Mouse (Mus musculus) forebrain, embryonic 16.5 days (tissue): ENCODE measurements at regions not wholly inside any gene's neighbourhood (a gene's known extent, or its start where the extent isn't known, plus 50 kb on each side); places are given as distances from the start of the nearest gene placed in this dataset.

Experiments
- ATAC-seq: fragments of 200-750 bp; cut with Nextera tagmentation; 2 replicates; pipeline ENCODE4 v1.8.0; 2017; ENCODE audit warnings: mild to moderate bottlenecking, moderate library complexity
- H3K27ac ChIP-seq: fragments of 300-500 bp; sonication (generic); 2 replicates; pipeline ENCODE4 v1.5.1; 2014; ENCODE audit warnings: low read length, control low read depth
- H3K27me3 ChIP-seq: fragments of 300-500 bp; sonication (generic); replicated peaks from 2 replicates; pipeline ENCODE4 v1.6.1; 2014; ENCODE audit warnings: low read length; ENCODE audit not compliant: control insufficient read depth, insufficient read depth
- H3K36me3 ChIP-seq: fragments of 300-500 bp; sonication (generic); 2 replicates; pipeline ENCODE4 v1.6.1; 2014; ENCODE audit not compliant: control insufficient read depth, insufficient read depth
- H3K4me1 ChIP-seq: fragments of 300-500 bp; sonication (generic); replicated peaks from 2 replicates; pipeline ENCODE4 v1.6.1; 2014; ENCODE audit warnings: low read length; ENCODE audit not compliant: control insufficient read depth, insufficient read depth
- H3K4me2 ChIP-seq: fragments of 300-500 bp; sonication (generic); 2 replicates; pipeline ENCODE4 v1.6.1; 2014; ENCODE audit warnings: mild to moderate bottlenecking, low read length, control low read depth
- H3K4me3 ChIP-seq: fragments of 300-500 bp; sonication (generic); replicated peaks from 2 replicates; pipeline ENCODE4 v1.5.1; 2014; ENCODE audit warnings: mild to moderate bottlenecking, low read length, control low read depth
- H3K9ac ChIP-seq: fragments of 300-500 bp; sonication (generic); replicated peaks from 2 replicates; pipeline ENCODE4 v1.6.1; 2014; ENCODE audit warnings: low read depth, low read length, control low read depth
- H3K9me3 ChIP-seq: fragments of 300-500 bp; sonication (generic); 2 replicates; pipeline ENCODE4 v1.6.1; 2016; ENCODE audit warnings: low read length; ENCODE audit not compliant: control insufficient read depth
- WGBS: fragments of 180-500 bp; shearing (Covaris S2); extraction: QIAGEN DNeasy Blood & Tissue Kit; methylation state at CpG from one replicate; pipeline ENCODE4 v1.1.7; 2014; 5-methylcytosine and 5-hydroxymethylcytosine counted together

DNA sequence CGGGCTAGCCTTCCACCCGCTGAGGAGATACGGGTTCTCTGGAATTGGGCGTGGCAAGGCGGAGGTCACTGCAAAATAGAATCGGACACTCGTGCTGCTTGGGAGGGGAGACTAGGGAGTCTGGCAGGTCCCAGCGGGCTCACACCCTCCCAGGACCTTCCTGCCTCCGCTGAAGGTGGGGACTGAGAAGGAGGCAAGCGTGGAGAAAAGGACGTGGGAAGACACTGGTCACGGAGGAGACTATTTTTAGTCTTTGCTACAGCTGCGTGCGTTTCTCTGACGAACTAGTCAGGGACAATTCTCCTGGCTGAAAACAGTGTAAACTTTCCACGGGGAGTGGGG is 92.5 kb upstream of the Bcor start:
- Histone ChIP-seq H3K4me1 (peaks cover 7% of the 10 kb centered on the region), H3K36me3 (no peaks in the 10 kb centered on the region), H3K9ac (no peak overlapping the region), H3K27me3 (no peaks in the 10 kb centered on the region), H3K27ac (no peak overlapping the region), H3K9me3 (no peaks in the 10 kb centered on the region), H3K4me3 (peak overlapping the region; percentile 34), H3K4me2 (peak overlapping the region; percentile 58)
- peak; percentile 21; the same call in 1 of the 2 replicates for ATAC-seq
- WGBS = 14% methylated on average over 16 of the region's 16 CpGs

DNA sequence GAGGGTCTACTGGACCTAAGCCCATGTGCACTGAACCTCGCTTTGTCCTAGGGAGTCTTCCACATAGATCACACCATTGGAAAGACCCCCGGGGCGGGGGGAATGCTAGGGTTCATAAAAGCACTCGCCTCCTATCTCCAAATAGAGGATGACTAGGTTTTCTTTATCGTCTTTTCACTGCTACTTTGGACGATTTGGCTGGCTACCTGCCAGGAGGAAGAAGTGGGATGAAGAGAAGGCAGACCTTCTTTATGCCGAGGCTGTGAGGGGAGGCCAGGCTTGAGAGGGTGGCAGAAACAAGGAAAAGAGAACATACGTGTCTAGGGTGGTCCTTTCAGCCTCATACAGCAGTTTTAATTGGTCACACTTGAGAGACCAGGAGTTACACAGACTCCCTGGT is 96.6 kb upstream of the Bcor start:
- H3K9me3 ChIP-seq = no peaks in the 10 kb centered on the region
- no peak overlapping the region for H3K4me3 ChIP-seq
- H3K4me2 ChIP-seq = no peak overlapping the region
- 61% methylated on average over 8 of the region's 8 CpGs for WGBS
- H3K9ac ChIP-seq = no peak overlapping the region
- H3K27ac ChIP-seq = no peak overlapping the region
- no peak for ATAC-seq
- no peaks in the 10 kb centered on the region for H3K27me3 ChIP-seq
- H3K36me3 ChIP-seq = no peaks in the 10 kb centered on the region
- peaks cover 5% of the 10 kb centered on the region for H3K4me1 ChIP-seq

DNA sequence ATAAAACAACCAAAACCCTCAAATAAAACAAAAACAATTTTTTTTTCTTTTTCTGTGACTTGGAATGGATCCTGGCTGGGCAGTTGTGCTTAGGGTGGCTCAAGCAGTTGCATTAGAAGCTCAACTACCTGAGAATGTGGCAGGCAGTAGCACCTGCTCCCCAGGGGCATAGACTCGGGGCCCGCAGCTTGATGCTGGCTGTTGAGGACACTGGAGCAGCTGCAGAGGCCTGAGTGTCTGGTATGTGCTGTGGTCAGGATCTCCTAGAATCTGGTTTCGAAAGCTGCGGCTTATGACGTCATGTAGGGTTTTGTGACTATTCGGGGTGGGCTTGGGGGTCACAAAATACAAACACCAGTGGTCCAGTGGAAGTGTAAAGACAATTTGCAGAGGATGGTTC is 103.7 kb upstream of the Bcor start:
- 73% methylated on average over 6 of the region's 6 CpGs for WGBS
- Histone ChIP-seq H3K36me3 (no peaks in the 10 kb centered on the region), H3K9me3 (no peaks in the 10 kb centered on the region), H3K27ac (no peak overlapping the region), H3K27me3 (no peaks in the 10 kb centered on the region), H3K9ac (no peak overlapping the region), H3K4me2 (no peak overlapping the region), H3K4me3 (no peak overlapping the region), H3K4me1 (no peaks in the 10 kb centered on the region)
- ATAC-seq = no peak

DNA sequence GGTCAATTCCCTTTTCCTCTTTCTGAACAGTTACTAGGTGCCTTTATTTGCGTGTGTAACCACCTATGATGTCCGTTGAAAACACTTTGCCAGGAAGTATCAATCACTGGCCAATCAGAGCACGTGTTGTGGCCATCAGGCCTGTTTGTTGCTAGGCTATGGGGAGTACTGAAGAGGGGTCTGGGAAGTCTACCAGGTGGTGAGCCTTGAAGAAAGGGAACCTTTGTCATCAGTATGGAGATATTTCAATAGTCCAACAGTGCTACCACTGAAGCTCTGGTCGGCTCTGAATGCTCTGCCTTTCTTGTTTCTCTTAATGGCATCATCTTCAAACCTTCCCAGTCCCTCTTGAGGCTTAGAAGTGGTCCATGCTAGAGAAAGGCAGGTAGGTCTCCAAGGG is 124.6 kb upstream of the Bcor start:
- no peaks in the 10 kb centered on the region for H3K36me3 ChIP-seq
- no peak overlapping the region for H3K9ac ChIP-seq
- no peaks in the 10 kb centered on the region for H3K4me1 ChIP-seq
- no peak for ATAC-seq
- WGBS = 71% methylated on average over 4 of the region's 4 CpGs
- H3K9me3 ChIP-seq = no peaks in the 10 kb centered on the region
- no peaks in the 10 kb centered on the region for H3K27me3 ChIP-seq
- H3K27ac ChIP-seq = no peak overlapping the region
- H3K4me2 ChIP-seq = no peak overlapping the region
- no peak overlapping the region for H3K4me3 ChIP-seq

DNA sequence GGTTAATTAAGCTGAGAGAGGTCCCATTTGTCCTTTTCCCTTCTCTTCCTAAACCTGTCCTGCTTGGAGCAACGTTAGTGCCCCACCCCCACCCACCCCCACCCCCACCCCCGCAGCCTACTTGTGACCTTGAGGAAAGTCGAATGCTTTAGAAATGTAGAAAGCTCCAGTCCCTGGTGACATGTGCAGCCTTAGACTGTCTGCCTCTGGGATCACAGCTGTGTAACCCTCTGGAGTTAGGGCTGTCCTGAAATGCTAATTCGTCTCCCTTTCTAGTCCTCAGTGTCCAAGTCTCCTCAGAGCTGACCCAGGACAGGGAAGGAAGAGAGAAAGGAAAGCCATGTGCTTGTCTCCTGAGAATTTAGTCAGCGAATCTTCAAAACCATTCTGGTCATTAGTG is 125.0 kb upstream of the Bcor start:
- H3K4me3 ChIP-seq = no peak overlapping the region
- no peak overlapping the region for H3K4me2 ChIP-seq
- no peaks in the 10 kb centered on the region for H3K27me3 ChIP-seq
- no peaks in the 10 kb centered on the region for H3K36me3 ChIP-seq
- ATAC-seq = no peak
- H3K9ac ChIP-seq = no peak overlapping the region
- H3K9me3 ChIP-seq = no peaks in the 10 kb centered on the region
- H3K4me1 ChIP-seq = no peaks in the 10 kb centered on the region
- WGBS = 36% methylated on average over 4 of the region's 5 CpGs
- no peak overlapping the region for H3K27ac ChIP-seq

DNA sequence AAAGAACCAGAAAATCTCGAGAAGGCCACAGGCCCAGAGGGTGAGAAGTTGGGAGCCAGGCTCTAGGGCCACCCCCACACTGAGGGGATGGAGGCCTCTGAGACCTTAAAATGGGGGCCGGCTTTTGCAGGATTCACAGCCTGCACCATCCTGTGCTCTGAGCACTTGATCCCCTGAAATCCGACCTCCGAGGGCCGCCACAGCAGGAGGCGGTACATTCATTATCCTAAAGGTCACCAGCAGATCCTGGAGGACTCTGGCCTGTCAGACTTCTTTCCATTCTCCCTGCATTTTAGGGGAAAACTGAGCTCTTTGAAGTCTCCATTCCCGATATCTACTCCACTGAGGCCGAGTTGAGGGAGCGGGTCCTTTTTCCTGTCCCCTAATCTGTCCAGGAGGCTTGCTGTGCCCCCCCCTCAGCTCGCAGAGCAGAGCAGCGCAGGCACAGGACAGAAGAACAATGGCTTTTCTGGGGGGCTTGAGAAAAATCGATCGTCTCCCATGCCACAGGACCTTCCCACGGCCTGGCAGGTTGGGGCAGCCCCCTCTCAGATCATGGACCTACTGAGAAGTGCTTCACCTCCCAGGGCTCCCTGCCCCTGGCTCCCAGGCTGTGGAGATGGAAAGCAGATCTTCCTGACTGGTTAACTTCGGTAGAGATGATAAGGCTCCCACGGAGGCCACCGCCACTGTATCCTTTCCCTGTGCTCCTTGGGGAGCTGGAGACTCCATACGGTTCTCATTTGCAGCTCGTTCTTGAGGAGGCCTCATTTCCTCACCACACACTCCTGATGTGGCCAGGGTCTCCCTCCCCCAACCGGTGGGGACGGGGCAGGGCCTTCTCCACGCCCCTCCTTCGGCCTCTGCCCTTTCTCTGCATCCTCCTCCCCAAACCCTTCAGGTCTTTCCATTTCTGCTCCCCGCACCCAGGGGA is 126.1 kb upstream of the Bcor start:
- WGBS = 40% methylated on average over 20 of the region's 24 CpGs
- H3K4me2 ChIP-seq = no peak overlapping the region

DNA sequence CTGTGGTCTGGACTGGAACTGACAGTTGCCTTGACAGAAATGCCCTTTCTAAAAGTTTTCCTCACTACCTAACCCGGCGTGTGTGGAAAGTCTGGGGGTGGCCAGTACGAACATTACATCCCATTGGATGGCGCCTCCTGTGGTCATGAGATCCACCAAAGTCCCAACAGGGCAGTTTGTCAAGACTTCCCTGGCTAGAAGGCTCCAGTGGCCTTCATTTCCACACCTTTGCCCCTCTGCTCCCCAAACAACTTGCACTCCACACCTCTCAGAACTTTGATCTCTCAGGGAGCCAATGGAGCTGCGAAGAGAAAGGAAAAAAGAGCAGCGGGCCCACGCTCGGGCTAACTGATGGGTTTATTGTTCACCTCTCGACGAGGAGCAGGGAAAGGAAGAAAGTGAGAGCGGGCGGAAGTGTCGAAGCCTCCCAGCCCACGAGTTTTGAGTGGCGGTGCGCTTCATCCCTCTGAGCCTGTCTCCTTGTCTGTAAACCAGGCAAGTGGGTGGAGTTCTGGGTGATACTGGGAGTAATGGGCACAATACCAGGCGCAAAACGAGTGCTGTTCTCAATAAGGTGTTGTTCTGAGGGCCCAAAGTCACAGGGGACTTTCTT is 126.9 kb upstream of the Bcor start:
- ATAC-seq = no peak
- no peak overlapping the region for H3K4me3 ChIP-seq
- no peak overlapping the region; the same call in 1 of the 2 replicates for H3K4me2 ChIP-seq
- no peak overlapping the region for H3K9ac ChIP-seq
- no peaks in the 10 kb centered on the region for H3K27me3 ChIP-seq
- H3K9me3 ChIP-seq = no peaks in the 10 kb centered on the region
- no peak overlapping the region for H3K27ac ChIP-seq
- H3K36me3 ChIP-seq = no peaks in the 10 kb centered on the region
- 26% methylated on average over 18 of the region's 18 CpGs for whole genome bisulfite sequencing
- H3K4me1 ChIP-seq = no peaks in the 10 kb centered on the region

More for the DNA sequence above, 126.1 kb upstream of the Bcor start:
- no peak for ATAC-seq
- Histone ChIP-seq H3K4me1 (no peaks in the 10 kb centered on the region), H3K9ac (no peak overlapping the region), H3K27me3 (no peaks in the 10 kb centered on the region), H3K36me3 (no peaks in the 10 kb centered on the region), H3K4me3 (no peak overlapping the region), H3K9me3 (no peaks in the 10 kb centered on the region), H3K27ac (no peak overlapping the region)

DNA sequence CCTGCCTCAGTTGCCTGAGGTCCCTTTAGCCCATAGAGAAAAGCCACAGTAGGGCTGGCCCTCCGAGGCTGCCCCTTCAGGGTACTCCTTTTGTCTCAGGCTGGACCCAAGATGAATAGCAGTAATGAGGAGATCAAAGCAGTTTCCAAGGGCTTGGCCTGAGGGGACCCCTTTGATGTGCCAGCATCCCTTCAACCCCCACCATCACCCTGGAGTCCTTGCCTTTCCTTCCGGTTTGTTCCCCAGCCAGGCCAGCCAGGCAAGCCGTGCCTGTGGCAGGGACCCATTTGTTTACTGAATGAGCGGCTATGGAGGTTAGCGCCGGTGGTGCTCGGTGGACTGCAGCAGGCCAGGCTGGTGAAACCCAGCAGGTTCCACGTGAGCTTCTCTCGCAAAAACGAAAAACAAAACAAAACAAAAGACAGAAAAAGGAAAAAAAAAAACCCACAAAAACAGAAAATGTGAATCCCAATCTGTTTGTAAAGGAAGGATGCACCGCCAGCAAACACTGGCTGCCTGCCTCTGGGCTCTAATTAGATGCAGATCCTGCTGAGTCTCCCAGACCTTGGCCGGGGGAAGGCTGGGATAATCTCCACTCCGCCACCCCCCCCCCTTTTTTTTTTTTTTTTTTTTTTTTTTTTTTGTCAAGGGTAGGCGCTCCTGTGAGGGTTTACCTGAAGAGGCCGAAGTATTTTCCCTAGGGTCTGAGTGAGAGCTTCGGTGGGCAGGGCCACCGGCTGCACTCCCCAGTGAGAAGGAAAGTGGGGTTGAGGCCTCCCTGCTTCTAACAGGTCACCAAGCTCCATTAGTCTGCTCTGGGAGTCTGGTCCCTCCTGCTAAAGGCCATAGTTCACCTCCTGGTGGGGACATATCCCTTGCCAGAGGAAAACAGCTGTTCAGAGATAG is 127.8 kb upstream of the Bcor start:
- 16% methylated on average over 16 of the region's 17 CpGs for WGBS
- ATAC-seq = 0 out of 2 replicates have a peak, but pooled peaks have one; percentile 26
- Histone ChIP-seq H3K36me3 (no peaks in the 10 kb centered on the region), H3K27me3 (no peaks in the 10 kb centered on the region), H3K9me3 (no peaks in the 10 kb centered on the region), H3K4me3 (no peak overlapping the region), H3K4me2 (no peak overlapping the region), H3K9ac (no peak overlapping the region), H3K4me1 (no peaks in the 10 kb centered on the region), H3K27ac (no peak overlapping the region)

DNA sequence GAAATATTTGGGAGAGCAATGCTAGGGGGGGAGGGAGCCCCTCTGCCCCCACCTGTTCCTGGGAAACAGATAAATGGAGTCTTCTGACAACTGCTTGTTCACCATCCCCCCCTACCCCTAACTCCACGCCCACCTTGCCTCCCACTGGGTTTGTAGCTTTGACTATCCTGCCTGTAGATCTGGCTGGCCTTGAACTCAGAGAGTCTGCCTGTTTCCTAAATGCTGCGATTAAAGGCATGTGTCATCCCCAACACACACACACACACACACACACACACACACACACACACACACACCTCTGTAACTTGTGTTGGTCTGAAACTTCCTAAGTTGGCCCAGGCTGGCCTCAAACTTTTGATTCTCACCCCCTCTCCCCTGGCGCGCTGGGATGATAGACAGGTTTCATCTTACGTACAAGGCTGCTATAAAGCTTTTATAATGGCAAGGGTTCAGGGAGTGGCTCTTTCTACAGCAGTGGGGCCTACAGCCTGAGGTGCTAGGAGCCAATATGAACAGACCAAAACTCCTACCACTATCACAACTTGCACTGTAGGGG is 128.5 kb upstream of the Bcor start:
- H3K27me3 ChIP-seq = no peaks in the 10 kb centered on the region
- no peaks in the 10 kb centered on the region for H3K36me3 ChIP-seq
- H3K4me1 ChIP-seq = no peaks in the 10 kb centered on the region
- H3K9me3 ChIP-seq = no peaks in the 10 kb centered on the region
- H3K4me2 ChIP-seq = no peak overlapping the region
- H3K4me3 ChIP-seq = no peak overlapping the region
- ATAC-seq = no peak
- H3K9ac ChIP-seq = no peak overlapping the region
- WGBS = 65% methylated on average over 5 of the region's 5 CpGs
- no peak overlapping the region for H3K27ac ChIP-seq
